8 mouse cellular contexts compared by ENCODE assay signal in genomic region chr5:136566812-136567175, GRCm38 (mm10). TPM values are rescaled to one million over a fixed set of nuclear protein-coding genes. Genes with fewer than 3 reads are reported as not detected.
A peak's percentile ranks its signal among the peaks of the same experiment; 100 is the strongest.
DNase-seq lines count a peak whose midpoint lies in the region; ATAC-seq and TF ChIP-seq lines count a peak whose summit lies in the region.

No protein-coding gene starts in this region.

- peaks cover 17% of the 10 kb centered on the region; the same call in 1 of the 2 replicates for H3K79me2 ChIP-seq in liver, adult 2 months (ENCODE audit: control insufficient read depth, insufficient read depth, low read length)

- peak overlapping the region; percentile 85 for H3K4me3 ChIP-seq in cerebellum, adult 2 months (replicated peaks; ENCODE audit: insufficient read depth, low read depth, low read length)
- peak overlapping the region; percentile 97 for H3K4me3 ChIP-seq in liver, adult 2 months (ENCODE audit: insufficient read depth, low read depth, low read length)
- peak overlapping the region; percentile 94 for H3K4me3 ChIP-seq in cortical plate, adult 2 months (ENCODE audit: insufficient read depth, low read length)
- H3K4me3 ChIP-seq in midbrain, embryonic 15.5 days: peak overlapping the region; percentile 99

- peak overlapping the region; percentile 98 for H3K9ac ChIP-seq in liver, adult 2 months (ENCODE audit: low read depth, low read length)
- H3K9ac ChIP-seq in midbrain, embryonic 15.5 days: peak overlapping the region; percentile 97

- TF ChIP-seq POLR2A in cerebellum, adult 2 months (IDR thresholded peaks at IDR 0.05; ENCODE audit: borderline replicate concordance, insufficient read depth, low read length): no peak
- no peak for TF ChIP-seq POLR2A in liver, adult 2 months (IDR thresholded peaks at IDR 0.05; ENCODE audit: extremely low read depth, insufficient read depth, low read length)
- no peak for TF ChIP-seq POLR2A in cortical plate, adult 2 months (IDR thresholded peaks at IDR 0.05; ENCODE audit: extremely low read depth, insufficient read depth, low read length)

- TF ChIP-seq CTCF in cerebellum, adult 2 months (IDR thresholded peaks at IDR 0.05; ENCODE audit: borderline replicate concordance, insufficient read depth, low read depth, low read length): no peak
- TF ChIP-seq CTCF in liver, adult 2 months (IDR thresholded peaks at IDR 0.05; ENCODE audit: low read depth, low read length): no peak
- no peak for TF ChIP-seq CTCF in cortical plate, adult 2 months (IDR thresholded peaks at IDR 0.05; ENCODE audit: extremely low read depth, insufficient read depth, low read length)

- H3K27me3 ChIP-seq in cerebellum, adult 2 months (ENCODE audit: control insufficient read depth, insufficient read depth, low read length): no peaks in the 10 kb centered on the region
- H3K27me3 ChIP-seq in liver, adult 2 months (ENCODE audit: control insufficient read depth, insufficient read depth, low read length): no peaks in the 10 kb centered on the region
- peaks cover 30% of the 10 kb centered on the region for H3K27me3 ChIP-seq in midbrain, embryonic 15.5 days (replicated peaks)

- H3K36me3 ChIP-seq in liver, adult 2 months (ENCODE audit: control insufficient read depth, insufficient read depth, low read length): no peaks in the 10 kb centered on the region
- no peaks in the 10 kb centered on the region for H3K36me3 ChIP-seq in midbrain, embryonic 15.5 days (replicated peaks)

- H3K4me1 ChIP-seq in cerebellum, adult 2 months (ENCODE audit: control insufficient read depth, insufficient read depth, low read length): no peaks in the 10 kb centered on the region
- peaks cover 5% of the 10 kb centered on the region; the same call in 1 of the 2 replicates for H3K4me1 ChIP-seq in liver, adult 2 months (ENCODE audit: control insufficient read depth, insufficient read depth, low read length)
- H3K4me1 ChIP-seq in cortical plate, adult 2 months (ENCODE audit: control insufficient read depth, insufficient read depth, low read length): no peaks in the 10 kb centered on the region
- peaks cover 41% of the 10 kb centered on the region for H3K4me1 ChIP-seq in midbrain, embryonic 15.5 days

- peak; percentile 18 for ATAC-seq in inflammation-experienced regulatory T-cells, adult 6 months
- ATAC-seq in midbrain, embryonic 15.5 days (replicated peaks): peak; percentile 58

- H3K4me2 ChIP-seq in midbrain, embryonic 15.5 days: peak overlapping the region; percentile 99

- H3K27ac ChIP-seq in cerebellum, adult 2 months (ENCODE audit: insufficient read depth, low read length): peak overlapping the region; percentile 100
- peak overlapping the region; percentile 68 for H3K27ac ChIP-seq in liver, adult 2 months (replicated peaks; ENCODE audit: insufficient read depth, low read depth, low read length)
- H3K27ac ChIP-seq in cortical plate, adult 2 months (ENCODE audit: insufficient read depth, low read length): peak overlapping the region; percentile 92
- peak overlapping the region; percentile 97 for H3K27ac ChIP-seq in midbrain, embryonic 15.5 days

- no peaks in the 10 kb centered on the region for H3K9me3 ChIP-seq in midbrain, embryonic 15.5 days

- no peak for DNase-seq in cerebellum, adult 2 months
- no peak for DNase-seq in cerebellum, postnatal 14 days
- DNase-seq in liver, adult 2 months (ENCODE audit: extremely low read depth, low read depth, low spot score): no peak
- no peak for DNase-seq in liver
- DNase-seq in cerebellum, postnatal 4 days (ENCODE audit: low spot score in 2 of 2): no peak

- WGBS in cerebellum, adult 2 months: under 1% methylated on average over 31 of the region's 31 CpGs
- under 1% methylated on average over 31 of the region's 31 CpGs for whole genome bisulfite sequencing in liver, adult 2 months
- under 1% methylated on average over 30 of the region's 31 CpGs for WGBS in midbrain, embryonic 15.5 days

RNA-seq across cellular contexts. Expression of gene Cux1, which starts 0.5 kb away (rescaled TPM):
- polyA plus RNA-seq in cerebellum, adult 2 months (2012; rRNA removed): 69.2 and 74.4 TPM in 2 replicates
- 9.5 and 12.6 TPM in 2 replicates for total RNA-seq in liver, adult 2 months (2014; rRNA removed)
- 11.6 and 12.6 TPM in 2 replicates for polyA plus RNA-seq in liver, adult 2 months (2012; rRNA removed)
- 66.5 and 68.0 TPM in 2 replicates for polyA plus RNA-seq in cortical plate, adult 2 months (2012; rRNA removed)
- 10 to 100 TPM; 25.9 to 53.1 (median 41.6) TPM for polyA plus RNA-seq in inflammation-experienced regulatory T-cells, adult 6 months (2017; shearing (Covaris generic))
- 114 and 121 TPM in 2 replicates for polyA plus RNA-seq in midbrain, embryonic 15.5 days (2015; fragmentation: Nextera tagmentation; extraction: Ambion mirVana)
